Mouse (Mus musculus) kidney, embryonic 14.5 days (tissue): ENCODE data around the gene Vmn2r101. TPM values are rescaled to one million over a fixed set of nuclear protein-coding genes. Genes with fewer than 3 reads are reported as not detected.

Experiments used
- ATAC-seq: fragments of 200-750 bp; cut with Nextera tagmentation; 2 replicates; pipeline ENCODE4 v1.8.0; 2017; ENCODE audit warnings: moderate number of reproducible peaks, mild to moderate bottlenecking, moderate TSS enrichment, moderate library complexity; ENCODE audit not compliant: low FRiP score, low TSS enrichment
- H3K27ac ChIP-seq: fragments of 300-500 bp; sonication (generic); 2 replicates; pipeline ENCODE4 v1.5.1; 2014; ENCODE audit warnings: low read depth, mild to moderate bottlenecking, low read length, moderate library complexity, mixed read lengths
- H3K27me3 ChIP-seq: fragments of 300-500 bp; sonication (generic); 2 replicates; pipeline ENCODE4 v1.6.1; 2014; ENCODE audit warnings: mild to moderate bottlenecking, low read length; ENCODE audit not compliant: control insufficient read depth, insufficient read depth
- H3K36me3 ChIP-seq: fragments of 300-500 bp; sonication (generic); 2 replicates; pipeline ENCODE4 v1.6.1; 2014; ENCODE audit warnings: low read length, mixed read lengths; ENCODE audit not compliant: control insufficient read depth, insufficient read depth
- H3K4me1 ChIP-seq: fragments of 300-500 bp; sonication (generic); 2 replicates; pipeline ENCODE4 v1.6.1; 2014; ENCODE audit warnings: low read length, mixed read lengths; ENCODE audit not compliant: control insufficient read depth, insufficient read depth
- H3K4me2 ChIP-seq: fragments of 300-500 bp; sonication (generic); replicated peaks from 2 replicates; pipeline ENCODE4 v1.6.1; 2014; ENCODE audit warnings: low read depth, mild to moderate bottlenecking, low read length
- H3K4me3 ChIP-seq: fragments of 300-500 bp; sonication (generic); 2 replicates; pipeline ENCODE4 v1.5.1; 2014; ENCODE audit warnings: mild to moderate bottlenecking, low read length
- H3K9ac ChIP-seq: fragments of 300-500 bp; sonication (generic); 2 replicates; pipeline ENCODE4 v1.6.1; 2014; ENCODE audit warnings: low read depth, mild to moderate bottlenecking, low read length, moderate library complexity
- H3K9me3 ChIP-seq: fragments of 300-500 bp; sonication (generic); 2 replicates; pipeline ENCODE4 v1.6.1; 2016; ENCODE audit warnings: low read length; ENCODE audit not compliant: control insufficient read depth
- WGBS: fragments of 180-500 bp; shearing (Covaris S2); extraction: QIAGEN DNeasy Blood & Tissue Kit; methylation state at CpG from one replicate; pipeline ENCODE4 v1.1.7; 2014; 5-methylcytosine and 5-hydroxymethylcytosine counted together
- polyA plus RNA-seq: library from polyadenylated mRNA; unstranded; fragments of >200 nt; fragmentation: Nextera tagmentation; extraction: Ambion mirVana; gene quantifications from 2 replicates; pipeline ENCODE4 v1.2.1, GENCODE M21; 2014

The Vmn2r101 gene
- not detected in 2 replicates for polyA plus RNA-seq

DNA sequence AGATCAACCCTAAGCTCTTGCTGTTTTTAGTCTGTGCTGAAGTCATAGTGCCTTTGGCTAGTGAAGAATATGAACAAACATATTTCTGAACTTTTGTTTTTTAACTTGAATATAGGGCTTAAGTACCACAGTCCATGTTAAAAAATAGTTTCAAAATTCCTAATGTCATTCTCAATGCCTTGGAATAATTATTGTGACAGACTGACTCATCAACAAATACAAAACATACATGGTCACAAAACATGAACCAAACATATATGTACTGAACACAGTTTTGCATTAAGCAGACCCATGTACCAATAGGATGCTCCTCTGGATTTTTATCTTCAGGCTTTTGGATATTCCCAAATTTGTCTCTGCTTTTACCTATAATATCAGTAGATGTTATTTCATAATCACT is at the start of gene Vmn2r101:
Vmn2r101 (plus strand) TSS at position 301 of the 400 bp plus-strand sequence.
- H3K36me3 ChIP-seq: no peaks in the 10 kb centered on the region
- 0 out of 2 replicates have a peak, but pooled peaks cover 2% of the 10 kb centered on the region for H3K9me3 ChIP-seq
- no peak within 1 kb of the TSS for H3K4me3 ChIP-seq
- H3K4me2 ChIP-seq: no peak within 1 kb of the TSS
- H3K9ac ChIP-seq: no peak within 1 kb of the TSS
- no peak within 1 kb of the TSS for H3K27ac ChIP-seq
- ATAC-seq: no peak
- no peaks in the 10 kb centered on the region for H3K27me3 ChIP-seq
- H3K4me1 ChIP-seq: no peaks in the 10 kb centered on the region

DNA sequence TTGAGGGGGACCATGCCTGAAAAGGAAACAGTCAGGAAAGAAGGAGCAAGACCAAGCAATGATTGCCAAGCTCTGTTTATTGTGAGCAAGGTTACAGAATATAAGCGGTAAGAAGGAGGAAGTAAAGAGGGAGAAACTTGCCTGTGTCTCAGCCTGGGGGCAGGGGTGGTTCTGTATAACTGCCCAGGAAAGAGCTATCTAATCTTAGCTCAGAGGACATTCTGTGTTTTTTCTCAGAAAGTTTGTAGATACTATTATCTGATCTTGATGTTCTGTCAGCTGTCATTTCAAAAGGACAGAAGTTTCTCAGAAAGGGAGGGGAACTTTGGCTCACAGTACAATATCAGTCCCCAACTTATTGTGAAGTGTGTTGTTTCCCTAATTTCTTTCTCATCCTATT is 52.3 kb downstream of the Vmn2r101 start:
- Histone ChIP-seq H3K36me3 (no peaks in the 10 kb centered on the region), H3K27ac (no peak overlapping the region), H3K9me3 (peaks cover 10% of the 10 kb centered on the region), H3K27me3 (no peaks in the 10 kb centered on the region), H3K4me2 (no peak overlapping the region), H3K9ac (no peak overlapping the region), H3K4me1 (no peaks in the 10 kb centered on the region), H3K4me3 (no peak overlapping the region)
- no peak for ATAC-seq
- 85% methylated on average over 1 of the region's 1 CpGs for WGBS

DNA sequence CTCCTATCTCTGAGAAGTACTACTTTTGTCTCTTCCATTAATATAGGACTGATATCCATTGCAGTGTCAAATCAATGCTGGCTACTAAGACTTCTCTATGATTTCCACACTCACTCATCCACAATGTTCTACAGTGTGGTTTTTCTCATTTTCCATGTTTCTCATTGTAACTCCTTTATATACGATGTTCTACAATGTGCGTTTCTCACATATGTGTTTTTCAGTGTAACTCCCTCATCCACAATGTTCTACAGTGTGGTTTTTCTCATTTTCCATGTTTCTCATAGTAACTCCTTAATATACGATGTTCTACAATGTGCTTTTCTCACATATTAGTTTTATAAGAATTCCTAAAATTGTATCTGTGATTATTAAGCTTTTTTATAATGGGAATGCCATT is 81.4 kb downstream of the Vmn2r101 start:
- H3K27ac ChIP-seq: no peak overlapping the region
- no peaks in the 10 kb centered on the region for H3K27me3 ChIP-seq
- no peaks in the 10 kb centered on the region for H3K36me3 ChIP-seq
- 0 out of 2 replicates have a peak, but pooled peaks cover 3% of the 10 kb centered on the region for H3K9me3 ChIP-seq
- no peak overlapping the region for H3K9ac ChIP-seq
- 74% methylated on average over 3 of the region's 3 CpGs for WGBS
- ATAC-seq: no peak
- H3K4me3 ChIP-seq: no peak overlapping the region
- H3K4me1 ChIP-seq: no peaks in the 10 kb centered on the region
- no peak overlapping the region for H3K4me2 ChIP-seq

GRCm38 (mm10) chr17:19660028-19660427 is 83.0 kb downstream of the Vmn2r101 start, which contains the start of gene Vmn2r102:
Gene Vmn2r102, plus strand, starts transcription at chr17:19660328.
- no peak for ATAC-seq
- no peaks in the 10 kb centered on the region for H3K4me1 ChIP-seq

More at GRCm38 (mm10) chr17:19660028-19660427, 83.0 kb downstream of the Vmn2r101 start, which contains the start of gene Vmn2r102:
- H3K4me2 ChIP-seq: no peak within 1 kb of the TSS
- 0 out of 2 replicates have a peak, but pooled peaks cover 3% of the 10 kb centered on the region for H3K9me3 ChIP-seq
- no peak within 1 kb of the TSS for H3K4me3 ChIP-seq
- H3K9ac ChIP-seq: no peak within 1 kb of the TSS
- no peaks in the 10 kb centered on the region for H3K27me3 ChIP-seq
- H3K27ac ChIP-seq: no peak within 1 kb of the TSS
- H3K36me3 ChIP-seq: no peaks in the 10 kb centered on the region
- WGBS: 88% methylated on average over 2 of the region's 2 CpGs

Other genes starting within 250 kb of the Vmn2r101 start
- gene Vmn2r99, start 215.3 kb upstream of the Vmn2r101 start, polyA plus RNA-seq: not detected in 2 replicates
- not detected in 2 replicates for gene Vmn2r100, start 72.5 kb upstream of the Vmn2r101 start, polyA plus RNA-seq
- not detected in 2 replicates for gene Vmn2r102, start 83.1 kb downstream of the Vmn2r101 start, polyA plus RNA-seq
- not detected in 2 replicates for gene Vmn2r103, start 196.1 kb downstream of the Vmn2r101 start, polyA plus RNA-seq